Mouse (Mus musculus) monocyte, adult 5-6 weeks (primary cell): ENCODE measurements at regions not wholly inside any gene's neighbourhood (a gene's known extent, or its start where the extent isn't known, plus 50 kb on each side); places are given as distances from the start of the nearest gene placed in this dataset.

Experiments
- ATAC-seq: fragments of 153-309, 156-312 bp; replicated peaks from 2 replicates; pipeline ENCODE4 v1.8.0; 2017; ENCODE audit warnings: mild to moderate bottlenecking; ENCODE audit not compliant: low TSS enrichment, insufficient number of reproducible peaks, severe bottlenecking, poor library complexity, low FRiP score

- no peak for ATAC-seq
Measured at GRCm38 (mm10) chr1:127152840-127153239, 52.0 kb upstream of the Mgat5 start.

GRCm38 (mm10) chr1:127135521-127135920, 69.3 kb upstream of the Mgat5 start:
- no peak for ATAC-seq

GRCm38 (mm10) chr1:127131871-127132270, 72.9 kb upstream of the Mgat5 start:
- ATAC-seq = no peak

GRCm38 (mm10) chr1:127124862-127125261, 80.0 kb upstream of the Mgat5 start:
- ATAC-seq = no peak

GRCm38 (mm10) chr1:127118019-127118418, 86.8 kb upstream of the Mgat5 start:
- ATAC-seq = no peak

GRCm38 (mm10) chr1:127107485-127107884, 97.3 kb upstream of the Mgat5 start:
- ATAC-seq = no peak

- no peak for ATAC-seq
Measured at GRCm38 (mm10) chr1:127105861-127106260, 99.0 kb upstream of the Mgat5 start.

- no peak for ATAC-seq
Measured at GRCm38 (mm10) chr1:127103664-127104063, 101.2 kb upstream of the Mgat5 start.

- ATAC-seq = no peak
Measured at GRCm38 (mm10) chr1:127098871-127099420, 105.9 kb upstream of the Mgat5 start.

- ATAC-seq = no peak
Measured at GRCm38 (mm10) chr1:127087616-127088015, 117.2 kb upstream of the Mgat5 start.

GRCm38 (mm10) chr1:127085988-127086387, 118.8 kb upstream of the Mgat5 start:
- 0 out of 2 replicates have a peak, but pooled peaks have one; percentile 3 for ATAC-seq

- no peak for ATAC-seq
Measured at GRCm38 (mm10) chr1:127083761-127084308, 121.0 kb upstream of the Mgat5 start.

- no peak for ATAC-seq
Measured at GRCm38 (mm10) chr1:127079012-127079411, 125.8 kb upstream of the Mgat5 start.

GRCm38 (mm10) chr1:127062430-127062829, 142.4 kb upstream of the Mgat5 start:
- ATAC-seq = no peak

GRCm38 (mm10) chr1:127045711-127046420, 158.9 kb upstream of the Mgat5 start:
- ATAC-seq = no peak

GRCm38 (mm10) chr1:127034748-127035147, 170.1 kb upstream of the Mgat5 start:
- ATAC-seq = no peak

GRCm38 (mm10) chr1:127031563-127031962, 173.3 kb upstream of the Mgat5 start:
- no peak for ATAC-seq

GRCm38 (mm10) chr1:127028872-127029497, 175.8 kb upstream of the Mgat5 start:
- no peak for ATAC-seq

- ATAC-seq = no peak
Measured at GRCm38 (mm10) chr1:127023100-127023499, 181.7 kb upstream of the Mgat5 start.

- ATAC-seq = no peak
Measured at GRCm38 (mm10) chr1:127017698-127018097, 187.1 kb upstream of the Nckap5 start.
